Mouse (Mus musculus): Measurements from ENCODE around the gene Trim27.
A peak's percentile ranks its signal among the peaks of the same experiment; 100 is the strongest.

DNA sequence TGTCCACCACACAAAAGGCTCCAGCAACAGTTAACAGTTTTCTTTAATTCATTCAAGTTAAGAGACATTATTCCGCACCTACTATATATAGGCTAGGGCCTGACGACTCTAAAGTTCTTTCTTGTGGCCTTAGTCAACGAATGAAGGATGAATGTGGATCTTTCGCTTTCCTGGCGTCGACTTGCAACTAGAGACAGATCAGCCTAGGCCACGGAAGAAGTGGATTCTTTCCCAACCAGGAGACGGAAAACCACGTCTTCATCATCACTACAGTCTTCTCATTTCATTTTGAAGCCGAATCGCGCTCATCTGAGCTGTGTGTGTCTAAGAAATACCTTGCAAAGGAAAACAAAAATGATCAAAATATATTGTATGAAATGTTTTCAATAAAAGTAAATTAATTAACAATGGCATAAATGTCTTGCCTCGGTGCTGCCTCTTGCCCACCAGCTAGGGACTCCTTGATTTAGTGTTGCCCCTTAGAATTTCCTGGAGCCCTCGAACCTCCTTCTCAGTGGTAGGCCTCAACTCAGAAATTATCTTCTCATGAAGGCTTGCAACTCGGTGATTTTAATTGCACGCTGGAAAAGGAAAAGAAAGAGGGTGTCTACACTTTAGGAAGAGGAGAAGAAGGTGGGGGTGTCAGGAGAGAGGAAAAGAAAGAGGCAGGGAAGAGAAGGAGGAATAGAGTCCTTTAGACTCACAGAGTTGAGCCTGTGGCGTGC, 8.7 kb upstream of the Trim27 start:
- no peak for TF ChIP-seq POLR2A (IDR thresholded peaks at IDR 0.05; ENCODE audit: low read depth, low read length)
- TF ChIP-seq ETS1 (conservative IDR thresholded peaks at IDR 0.05; ENCODE audit: low read depth, low read length), result no peak
- no peak for TF ChIP-seq CTCF (conservative IDR thresholded peaks at IDR 0.05 in 1 of 2, IDR thresholded peaks at IDR 0.05 in 1 of 2; ENCODE audit: low read depth in 2 of 2, low read length in 2 of 2)
- no peak for TF ChIP-seq E2F4 (IDR thresholded peaks at IDR 0.05; ENCODE audit: insufficient replicate concordance, low read depth, low read length)
- no peak for TF ChIP-seq CHD1 (IDR thresholded peaks at IDR 0.05; ENCODE audit: low read depth, low read length)
- peak; percentile 48; the same call in 1 of the 2 replicates for TF ChIP-seq MYC (IDR thresholded peaks at IDR 0.05; ENCODE audit: low read depth, low read length)
- TF ChIP-seq MEF2A (IDR thresholded peaks at IDR 0.05; ENCODE audit: borderline replicate concordance, low read depth, low read length), result no peak
- no peak for TF ChIP-seq RCOR1 (conservative IDR thresholded peaks at IDR 0.05; ENCODE audit: low read depth, low read length)
- no peak for TF ChIP-seq EP300 (IDR thresholded peaks at IDR 0.05; ENCODE audit: low read length)
- no peak for TF ChIP-seq MXI1 (IDR thresholded peaks at IDR 0.05; ENCODE audit: low read depth, low read length)
- TF ChIP-seq RAD21 (IDR thresholded peaks at IDR 0.05; ENCODE audit: low read depth, low read length), result no peak

Measured in CH12.LX (cell line).